10 mouse cellular contexts compared by ENCODE assay signal in the genomic region with DNA sequence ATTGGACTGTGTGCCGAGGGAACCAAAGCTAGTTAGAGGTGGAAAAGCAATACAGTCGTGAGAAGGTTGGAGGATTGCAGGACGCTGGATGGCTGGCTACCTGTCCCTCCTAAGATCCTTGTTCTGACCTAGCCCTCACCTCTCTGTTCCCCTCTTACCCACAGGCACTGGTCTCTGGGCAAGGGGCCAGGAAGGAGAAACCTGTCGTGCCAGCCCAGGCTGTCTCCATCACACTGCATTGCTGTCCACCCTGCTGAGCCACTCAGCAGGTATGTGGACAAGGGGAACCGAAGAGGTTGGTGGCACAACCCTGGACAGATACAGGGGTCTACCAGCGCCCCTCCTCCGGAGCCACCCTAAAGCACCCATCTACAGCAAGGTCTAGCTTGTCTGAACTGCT. TPM values are rescaled to one million over a fixed set of nuclear protein-coding genes. Genes with fewer than 3 reads are reported as not detected.
DNase-seq lines count a peak whose midpoint lies in the region; ATAC-seq lines count a peak whose summit lies in the region.
"Had no signal": no experiment of that assay in that cellular context is flagged by ENCODE, and none has a peak within 500 bp of the region (broad histone marks: within the 10 kb centered on the region; RNA-seq: fewer than 3 reads in every experiment).

No protein-coding gene starts in this region.

- no peaks in the 10 kb centered on the region; the same call in 1 of the 2 replicates for H3K27me3 ChIP-seq in neural tube, embryonic 13.5 days
- H3K27me3 ChIP-seq in liver, embryonic 15.5 days = peaks cover 6% of the 10 kb centered on the region; the same call in 1 of the 2 replicates

- H3K4me3 ChIP-seq in neural tube, embryonic 13.5 days = no peak overlapping the region
- no peak overlapping the region for H3K4me3 ChIP-seq in liver, embryonic 15.5 days (replicated peaks)

- DNase-seq in cerebellum, postnatal 10 days = peak; percentile 49 to 55
- DNase-seq in cerebellum, postnatal 4 days (ENCODE audit: low spot score in 2 of 2) = no peak
- no peak for DNase-seq in neural tube, embryonic 10.5 days (ENCODE audit: extremely low spot score, low spot score)
- DNase-seq in urinary bladder, postnatal 36 days (ENCODE audit: low spot score in 2 of 2) = peak; percentile 67 to 82
- no peak for DNase-seq in gastrocnemius, postnatal 36 days
- DNase-seq in thymus, postnatal 36 days = no peak

- H3K9ac ChIP-seq in neural tube, embryonic 13.5 days = peak overlapping the region; percentile 50; the same call in 1 of the 2 replicates
- H3K9ac ChIP-seq in liver, embryonic 15.5 days = no peak overlapping the region

- peak overlapping the region; percentile 45; the same call in 1 of the 2 replicates for H3K4me2 ChIP-seq in neural tube, embryonic 13.5 days
- peak overlapping the region; percentile 49; the same call in 1 of the 2 replicates for H3K4me2 ChIP-seq in liver, embryonic 15.5 days

- intact Hi-C loops in gastrocnemius, postnatal 36 days (cut with DNase I) = no loop called here

- no peak for ATAC-seq in neural tube, embryonic 13.5 days (ENCODE audit: low read depth)
- no peak for ATAC-seq in liver, embryonic 15.5 days (ENCODE audit: insufficient read depth)

- H3K27ac ChIP-seq in neural tube, embryonic 13.5 days (replicated peaks) = peak overlapping the region; percentile 56
- H3K27ac ChIP-seq in liver, embryonic 15.5 days (replicated peaks) = no peak overlapping the region

- 73% methylated on average over 7 of the region's 7 CpGs for WGBS in neural tube, embryonic 13.5 days
- 72% methylated on average over 7 of the region's 7 CpGs for WGBS in liver, embryonic 15.5 days (ENCODE audit: insufficient replicate concordance)

- H3K36me3 ChIP-seq in neural tube, embryonic 13.5 days = no peaks in the 10 kb centered on the region
- no peaks in the 10 kb centered on the region for H3K36me3 ChIP-seq in liver, embryonic 15.5 days (replicated peaks)

- H3K9me3 ChIP-seq in neural tube, embryonic 13.5 days = no peaks in the 10 kb centered on the region
- H3K9me3 ChIP-seq in liver, embryonic 15.5 days (replicated peaks) = no peaks in the 10 kb centered on the region

- peaks cover 10% of the 10 kb centered on the region for H3K4me1 ChIP-seq in neural tube, embryonic 13.5 days (replicated peaks)
- H3K4me1 ChIP-seq in liver, embryonic 15.5 days (replicated peaks) = peaks cover 11% of the 10 kb centered on the region

RNA-seq across cellular contexts. Expression of a gene that starts 1.9 kb away (rescaled TPM):
- 0.36 and 0.50 TPM in 2 replicates for polyA plus RNA-seq in neural tube, embryonic 13.5 days (2015; fragmentation: Nextera tagmentation; extraction: Ambion mirVana)
- polyA plus RNA-seq in liver, embryonic 15.5 days (2015; fragmentation: Nextera tagmentation; extraction: Ambion mirVana) = 0.17 and 0.22 TPM in 2 replicates
- not detected for total RNA-seq in gastrocnemius, postnatal 36 days (2021)
- total RNA-seq: left cerebral cortex, adult 8-10 months had no signal

RNA-seq across cellular contexts. Expression of a gene that starts 12.0 kb away (rescaled TPM):
- 0.49 and 0.62 TPM in 2 replicates for polyA plus RNA-seq in neural tube, embryonic 13.5 days (2015; fragmentation: Nextera tagmentation; extraction: Ambion mirVana)
- polyA plus RNA-seq in liver, embryonic 15.5 days (2015; fragmentation: Nextera tagmentation; extraction: Ambion mirVana) = 0.06 TPM in 1 of 2 replicates, not detected in the other
- total RNA-seq in gastrocnemius, postnatal 36 days (2021) = not detected

RNA-seq across cellular contexts. Expression of a gene that starts 12.1 kb away (rescaled TPM):
- polyA plus RNA-seq in neural tube, embryonic 13.5 days (2015; fragmentation: Nextera tagmentation; extraction: Ambion mirVana) = 9.0 and 9.9 TPM in 2 replicates
- polyA plus RNA-seq in liver, embryonic 15.5 days (2015; fragmentation: Nextera tagmentation; extraction: Ambion mirVana) = 2.4 and 2.9 TPM in 2 replicates
- 10 to 100 TPM; 13.4 to 16.0 TPM for total RNA-seq in gastrocnemius, postnatal 36 days (2021)

RNA-seq across cellular contexts. Expression of a gene that starts 25.3 kb away (rescaled TPM):
- polyA plus RNA-seq in neural tube, embryonic 13.5 days (2015; fragmentation: Nextera tagmentation; extraction: Ambion mirVana) = 1,295 and 1,305 TPM in 2 replicates
- polyA plus RNA-seq in liver, embryonic 15.5 days (2015; fragmentation: Nextera tagmentation; extraction: Ambion mirVana) = 514 and 565 TPM in 2 replicates
- 1,000 to 10,000 TPM; 1,738 to 1,902 TPM for total RNA-seq in gastrocnemius, postnatal 36 days (2021)

RNA-seq across cellular contexts. Expression of a gene that starts 35.0 kb away (rescaled TPM):
- polyA plus RNA-seq in neural tube, embryonic 13.5 days (2015; fragmentation: Nextera tagmentation; extraction: Ambion mirVana) = not detected in 2 replicates
- not detected in 2 replicates for polyA plus RNA-seq in liver, embryonic 15.5 days (2015; fragmentation: Nextera tagmentation; extraction: Ambion mirVana)
- total RNA-seq in gastrocnemius, postnatal 36 days (2021) = not detected
- total RNA-seq: adrenal gland, adult 18-20 months; left cerebral cortex, adult 8-10 months had no signal

Comparison
In these comparisons a context has a peak if more than half of its experiments do, and no peak if none do; other contexts are left out.
1. DNase-seq: peak in cerebellum, postnatal 10 days (2 of 2) and urinary bladder, postnatal 36 days (2 of 2); none in cerebellum, postnatal 4 days (0 of 2), neural tube, embryonic 10.5 days (single experiment), gastrocnemius, postnatal 36 days (0 of 2) and thymus, postnatal 36 days (0 of 2).